Mouse (Mus musculus): Measurements from ENCODE around the gene Mrgprb3.

Gene Mrgprb3

DNA sequence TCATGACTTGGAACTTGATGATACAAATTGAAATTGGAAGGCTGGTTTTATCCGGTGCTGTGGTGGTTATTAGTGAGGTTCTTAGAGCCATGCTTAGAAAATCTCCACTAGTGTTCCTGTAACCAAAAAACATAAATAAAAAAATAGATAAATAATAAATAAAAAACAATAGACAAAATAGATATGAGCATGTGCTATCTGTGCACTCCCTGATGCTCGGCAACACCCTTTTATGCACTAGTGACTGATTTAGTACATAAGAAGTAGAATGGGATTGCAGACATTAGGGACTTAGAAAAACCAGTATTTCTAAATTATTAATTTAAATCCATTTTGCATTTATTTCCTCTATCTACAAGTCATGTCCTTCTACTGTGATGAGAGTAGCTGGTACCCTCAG, at the start of gene Mrgprb3:
Mrgprb3 (minus strand) TSS at position 101 of the 400 bp plus-strand sequence.
- in situ Hi-C loops (cut with MboI, MseI) = loop anchor here (10.0 kb wide), 2 partner anchors 1081 to 1361 kb away; no protein-coding TSS in a partner anchor

Measured in T-helper 17 cell (primary cell).